Mouse (Mus musculus) gastrocnemius, adult 2 months (tissue): ENCODE measurements around the gene Upp1. TPM values are rescaled to one million over a fixed set of nuclear protein-coding genes. Genes with fewer than 3 reads are reported as not detected.
A peak's percentile ranks its signal among the peaks of the same experiment; 100 is the strongest.

ENCODE experiments used
- DNase-seq: peaks from one replicate; pipeline ENCODE4 v3.0.0; 2022
- H3K27ac ChIP-seq: fragments of 200-600 bp; 2 replicates; pipeline ENCODE4 v1.8.1; 2022; ENCODE audit warnings: mild to moderate bottlenecking
- H3K4me3 ChIP-seq: fragments of 200-600 bp; 2 replicates; pipeline ENCODE4 v1.8.1; 2022; ENCODE audit warnings: mild to moderate bottlenecking, moderate library complexity
- CTCF ChIP-seq: fragments of 200-600 bp; IDR thresholded peaks from 2 replicates; pipeline ENCODE4 v1.8.1; 2022; ENCODE audit warnings: antibody characterized with exemption, mild to moderate bottlenecking, moderate library complexity
- intact Hi-C: fragments of 180-260 bp; cut with DNase I; formaldehyde crosslinking; loops from one replicate; pipeline ENCODE4 v1.15.1; 2025
- long read RNA-seq, 2 experiments: library from polyadenylated mRNA; stranded (forward); transcript quantifications; one replicate each; pipeline ENCODE4 v2.0.0; 2021
- total RNA-seq, 2 experiments: library from RNA; stranded (reverse); gene quantifications; 2 replicates each; pipeline ENCODE4 v1.2.3; 2021

Upp1 gene
- total RNA-seq = under 1 TPM in 1 of 2 experiments, not detected in 1; 0.59 TPM
- long read RNA-seq, experiment 1 = 0 reads
- long read RNA-seq, experiment 2 = 0 reads

DNA sequence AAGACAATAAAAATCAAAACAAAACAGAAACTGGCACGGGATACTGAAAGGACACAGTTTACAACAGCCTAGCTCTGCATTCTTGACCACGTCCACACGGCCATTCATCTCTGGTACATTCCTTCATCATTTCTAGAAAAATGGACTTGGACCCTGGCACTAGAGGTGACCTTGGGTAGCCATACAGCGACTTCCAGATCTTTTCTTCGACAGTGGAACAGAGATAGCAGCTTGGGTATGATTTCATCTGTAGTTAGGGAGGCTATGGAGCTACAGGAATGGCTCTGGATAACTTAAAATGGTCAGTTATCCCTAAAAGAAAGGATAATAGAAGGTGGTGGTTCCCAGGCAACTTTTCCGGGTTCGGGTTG lies at the start of gene Upp1:
Gene Upp1 (plus strand): TSS at position 54 of the 371 bp plus-strand sequence.
- peak within 1 kb of the TSS; percentile 57; the same call in 1 of the 2 replicates for H3K27ac ChIP-seq
- intact Hi-C loops = loop anchor here (5.0 kb wide), 1 partner anchor 106 kb away; the partner anchor contains the start of gene Hus1
- TF ChIP-seq CTCF = no peak
- H3K4me3 ChIP-seq = peak within 1 kb of the TSS; percentile 73
- no peak for DNase-seq

DNA sequence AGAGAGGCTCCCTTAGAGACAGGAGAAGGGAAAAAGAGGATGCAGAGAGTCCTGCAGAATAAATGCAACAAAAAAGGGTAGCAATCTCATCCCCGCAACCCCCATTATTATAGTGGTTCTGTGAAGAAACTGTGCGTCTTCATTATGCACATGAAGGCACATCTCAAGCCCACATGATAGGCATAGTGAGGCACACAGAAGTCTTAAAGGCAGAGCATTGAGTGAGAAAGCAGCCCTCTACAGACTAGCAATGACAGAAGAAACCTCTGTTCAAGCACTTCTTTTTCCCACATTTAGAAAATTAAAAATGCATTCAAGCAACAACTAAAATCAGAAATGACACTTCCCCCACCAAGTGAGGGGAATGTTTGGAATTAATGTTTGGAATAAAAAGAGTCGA lies 41.5 kb upstream of the Upp1 start:
- DNase-seq = no peak
- no peak overlapping the region for H3K4me3 ChIP-seq
- H3K27ac ChIP-seq = no peak overlapping the region
- no peak for TF ChIP-seq CTCF
- intact Hi-C loops = no loop called here

DNA sequence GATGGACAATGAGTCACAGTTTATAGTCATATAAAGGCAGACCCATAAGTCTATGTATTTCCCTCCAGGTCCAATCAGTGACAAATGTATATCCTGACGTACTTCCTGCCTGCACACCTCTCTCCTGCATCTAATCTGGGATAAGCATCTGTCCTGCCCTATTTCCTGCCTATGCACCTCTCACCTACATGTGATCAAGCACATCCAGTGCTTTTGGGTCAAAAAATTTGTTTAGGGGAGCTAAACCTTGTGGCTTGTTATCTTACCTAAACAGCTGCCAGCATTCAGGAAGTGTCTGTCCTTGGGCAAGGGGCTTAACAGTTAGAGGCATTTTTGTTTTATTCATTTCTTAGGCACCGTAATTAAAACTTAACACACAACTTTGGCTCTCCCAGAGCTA lies 4.7 kb upstream of the Upp1 start:
- Histone ChIP-seq H3K4me3 (no peak overlapping the region), H3K27ac (no peak overlapping the region)
- no peak for DNase-seq
- no peak for TF ChIP-seq CTCF
- intact Hi-C loops = no loop called here

DNA sequence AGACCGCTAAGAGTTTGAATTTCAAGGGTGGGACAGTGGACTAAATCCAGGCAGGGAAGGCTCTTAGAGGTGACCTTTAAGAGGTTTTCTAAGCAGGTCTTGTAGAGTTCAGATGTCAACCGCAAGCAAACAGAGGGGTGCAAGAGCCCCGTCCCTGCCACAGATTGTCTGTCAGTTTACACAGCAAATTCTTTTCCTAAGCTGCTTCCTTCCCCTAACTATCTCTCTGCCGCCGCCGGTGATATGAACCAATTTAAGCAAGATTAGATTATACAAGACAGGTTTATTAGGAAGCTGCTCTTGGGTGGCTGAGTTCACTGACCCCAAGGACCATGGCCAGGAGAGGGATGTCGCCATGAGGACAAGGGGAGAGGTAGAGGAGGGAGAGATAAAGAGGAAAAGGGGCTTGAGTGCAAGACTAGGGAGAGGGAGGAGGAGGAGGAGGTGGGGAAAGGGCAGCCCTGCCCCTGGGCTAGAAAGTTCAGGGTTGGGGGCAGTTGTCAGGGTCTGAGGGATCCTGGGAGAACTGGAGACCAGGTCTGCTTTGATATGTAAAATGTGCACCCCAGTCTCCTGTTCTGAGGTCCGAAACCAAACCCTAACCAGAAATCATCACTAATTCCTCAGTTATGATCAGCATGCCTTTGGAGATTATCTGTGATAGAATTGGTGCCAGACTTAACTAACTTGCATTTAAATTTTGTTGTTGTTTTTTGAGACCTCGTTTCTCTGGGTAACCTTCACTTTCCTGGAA lies 2.4 kb upstream of the Upp1 start:
- TF ChIP-seq CTCF = no peak
- no peak for DNase-seq
- intact Hi-C loops = loop anchor here (5.0 kb wide), 1 partner anchor 103 kb away; the partner anchor contains the start of gene Hus1
- no peak overlapping the region for H3K27ac ChIP-seq
- no peak overlapping the region; the same call in 1 of the 2 replicates for H3K4me3 ChIP-seq

DNA sequence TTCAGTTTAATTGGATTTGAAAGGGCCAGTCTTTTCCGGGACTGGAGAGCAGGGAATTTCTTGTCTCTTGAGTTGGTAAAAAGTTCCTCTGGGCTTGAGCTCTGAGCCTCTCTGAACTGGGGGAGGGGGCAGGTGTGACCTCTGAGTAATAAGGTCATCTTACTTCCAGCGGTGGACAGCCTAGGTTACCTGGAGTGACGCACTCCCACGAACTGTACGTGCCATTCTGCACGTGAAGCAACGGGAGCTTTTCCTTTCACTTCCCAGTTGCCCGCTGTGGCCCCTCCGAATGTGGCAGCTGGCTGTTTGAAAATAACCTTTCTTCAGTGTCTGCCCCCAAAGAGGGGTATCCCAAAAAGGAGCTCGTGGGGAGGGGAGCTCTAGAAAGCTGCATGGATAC lies 1.8 kb upstream of the Upp1 start:
- no peak for TF ChIP-seq CTCF
- Histone ChIP-seq H3K27ac (no peak overlapping the region), H3K4me3 (peak overlapping the region; percentile 50)
- intact Hi-C loops = loop anchor here (5.0 kb wide), 1 partner anchor 104 kb away; the partner anchor contains the start of gene Hus1
- DNase-seq = no peak

DNA sequence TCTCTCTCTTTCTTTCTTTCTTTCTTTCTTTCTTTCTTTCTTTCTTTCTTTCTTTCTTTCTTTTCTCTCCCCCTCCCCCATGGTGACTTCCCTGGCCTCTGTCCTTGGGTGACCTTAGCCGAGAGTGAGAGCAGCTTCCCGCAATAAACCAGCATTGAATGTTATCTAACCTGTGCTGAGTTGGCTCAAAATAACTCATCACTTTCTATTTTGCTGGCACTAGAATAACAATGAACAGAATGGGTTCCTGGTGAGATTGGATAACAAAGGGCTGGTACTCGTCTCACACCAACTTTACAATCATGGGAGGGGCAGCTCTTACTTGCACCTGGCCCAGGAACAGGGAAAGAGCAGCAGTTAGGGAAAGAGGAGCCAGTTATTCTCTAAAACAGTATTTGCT lies 987 bp upstream of the Upp1 start:
- H3K4me3 ChIP-seq = no peak overlapping the region
- no peak for TF ChIP-seq CTCF
- H3K27ac ChIP-seq = no peak overlapping the region
- intact Hi-C loops = loop anchor here (5.0 kb wide), 1 partner anchor 105 kb away; the partner anchor contains the start of gene Hus1
- no peak for DNase-seq

DNA sequence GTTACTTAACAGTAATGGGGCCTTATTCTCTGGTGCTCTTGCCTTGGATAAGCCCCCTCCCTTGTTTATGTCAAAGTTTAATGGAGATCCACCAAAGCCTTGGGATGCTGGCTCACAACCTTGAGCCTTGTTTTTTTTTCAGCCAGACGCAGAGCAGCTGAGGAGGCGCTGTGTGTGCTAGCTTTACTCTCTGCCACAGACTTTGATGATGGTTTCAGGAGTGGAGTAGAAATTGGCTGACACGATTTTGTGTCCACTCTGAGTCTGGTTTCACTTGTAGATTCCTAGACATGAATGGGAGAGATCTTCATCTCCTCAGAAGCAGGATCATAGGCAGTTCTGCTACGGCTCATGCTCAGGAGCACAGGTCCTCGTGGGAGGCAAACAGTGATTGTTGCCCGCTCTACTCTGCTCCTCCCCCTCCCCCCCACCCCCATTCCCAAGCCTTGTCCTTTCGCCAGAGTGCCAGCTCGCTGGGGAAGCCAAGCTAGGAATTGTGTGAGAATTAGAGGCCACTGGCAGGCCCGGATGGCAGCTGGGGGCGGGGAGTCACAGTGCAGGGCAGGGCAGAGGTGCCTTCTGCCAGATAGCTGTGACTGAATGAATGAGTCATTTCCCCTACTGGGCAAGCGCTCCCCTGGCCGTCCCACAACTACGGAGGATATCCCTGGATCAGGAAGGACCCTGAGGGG lies 399 bp upstream of the Upp1 start:
- H3K27ac ChIP-seq = no peak overlapping the region
- intact Hi-C loops = loop anchor here (5.0 kb wide), 1 partner anchor 105 kb away; the partner anchor contains the start of gene Hus1
- DNase-seq = peak; percentile 62
- H3K4me3 ChIP-seq = peak overlapping the region; percentile 73
- TF ChIP-seq CTCF = no peak

DNA sequence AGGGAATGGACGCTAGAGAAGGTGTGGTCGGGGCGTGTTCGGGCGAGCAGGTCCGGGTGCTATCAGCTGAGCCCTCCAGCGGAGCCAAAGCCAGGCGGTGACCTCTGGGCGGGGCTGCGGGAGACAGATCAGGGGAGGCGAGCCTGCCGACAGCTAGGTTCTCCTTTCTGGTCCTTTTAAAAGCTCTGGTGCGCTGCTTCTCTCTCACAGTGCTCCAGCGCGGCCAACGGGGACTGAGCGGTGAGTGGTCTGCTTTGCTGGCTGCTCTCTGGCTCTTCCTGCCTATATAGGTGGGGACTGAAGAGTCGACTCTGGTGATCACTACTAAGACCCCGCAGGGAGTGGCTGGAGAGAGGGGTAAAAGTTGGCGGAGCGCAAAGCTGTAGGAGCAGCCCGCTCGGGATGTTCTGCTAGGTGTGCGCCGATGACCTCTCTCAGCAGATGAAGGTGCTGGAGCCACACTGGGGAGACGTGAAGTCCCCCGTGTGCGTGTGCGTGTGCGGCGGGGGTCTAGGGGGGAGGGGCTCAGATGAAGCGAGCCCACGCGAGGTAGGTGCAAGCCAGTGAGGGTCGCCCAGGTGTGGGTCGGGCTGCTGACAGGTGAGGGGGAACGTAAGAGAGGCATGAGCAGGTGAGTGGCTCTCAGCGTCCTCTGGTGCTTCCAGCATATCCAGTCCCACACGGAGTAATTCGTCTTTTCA lies 668 bp downstream of the Upp1 start:
- Histone ChIP-seq H3K4me3 (peak overlapping the region; percentile 73), H3K27ac (peak overlapping the region; percentile 57; the same call in 1 of the 2 replicates)
- TF ChIP-seq CTCF = no peak
- DNase-seq = peak; percentile 65
- intact Hi-C loops = loop anchor here (5.0 kb wide), 1 partner anchor 106 kb away; the partner anchor contains the start of gene Hus1

DNA sequence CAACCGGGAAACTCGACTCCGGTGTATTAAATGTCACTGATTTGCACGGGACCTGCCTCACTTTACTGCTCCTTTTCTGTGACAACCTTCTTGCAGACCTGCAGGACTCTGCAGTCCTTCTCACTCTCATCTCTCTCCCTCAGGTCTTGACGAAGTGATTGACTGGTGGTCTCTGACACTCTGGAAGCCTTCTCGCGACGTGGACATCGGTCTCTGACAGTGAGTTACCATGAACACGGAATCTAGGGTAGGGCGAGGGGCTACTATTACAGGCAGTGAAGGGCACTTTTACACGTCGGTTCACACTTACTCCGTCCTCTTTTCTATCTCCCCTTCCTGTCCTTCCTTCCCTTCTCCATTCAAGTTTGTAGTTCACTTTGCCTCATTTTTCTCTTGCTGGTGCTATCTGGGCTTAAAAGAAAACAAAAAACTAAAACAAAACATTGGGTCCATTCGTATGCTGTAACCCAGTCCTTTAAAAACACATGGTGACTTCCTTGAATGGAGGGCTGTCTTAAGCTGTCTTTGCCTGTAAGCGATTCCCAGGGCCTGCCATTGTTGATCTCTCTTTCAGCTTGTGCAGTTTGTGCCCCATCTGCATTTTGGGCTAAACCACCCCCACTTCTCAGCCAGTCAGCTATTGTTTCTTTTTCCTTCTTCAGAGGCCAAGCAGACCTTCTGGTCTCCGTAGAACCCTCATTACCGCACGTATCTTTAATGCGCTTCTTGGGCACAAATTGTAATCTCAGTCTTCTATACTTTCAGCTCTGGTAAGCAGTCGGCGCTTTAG lies 1.5 kb downstream of the Upp1 start:
- no peak for DNase-seq
- intact Hi-C loops = loop anchor here (5.0 kb wide), 1 partner anchor 107 kb away; the partner anchor contains the start of gene Hus1
- H3K4me3 ChIP-seq = peak overlapping the region; percentile 73
- no peak overlapping the region for H3K27ac ChIP-seq
- no peak for TF ChIP-seq CTCF

DNA sequence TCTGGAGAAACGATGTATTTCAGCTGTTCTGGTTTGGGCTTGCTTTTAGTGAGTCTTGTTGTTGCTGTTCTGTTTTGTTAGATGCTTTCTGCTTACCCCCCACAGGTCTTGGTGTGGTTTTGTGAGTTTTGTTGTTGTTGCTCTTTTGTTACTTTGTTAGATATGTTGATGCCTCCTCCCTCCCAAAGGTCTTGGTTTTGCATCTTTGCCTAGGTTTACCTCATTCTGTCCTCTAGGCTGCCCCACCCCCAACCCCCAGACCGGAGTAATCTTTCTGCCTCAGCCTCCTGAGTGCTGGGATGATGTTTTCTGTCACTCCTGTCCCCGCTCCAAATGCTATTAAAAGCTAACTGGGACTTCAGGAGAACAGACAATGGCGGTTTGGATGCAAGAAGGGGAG lies 4.4 kb downstream of the Upp1 start:
- no peak for DNase-seq
- intact Hi-C loops = no loop called here
- Histone ChIP-seq H3K4me3 (no peak overlapping the region), H3K27ac (no peak overlapping the region)
- no peak for TF ChIP-seq CTCF

DNA sequence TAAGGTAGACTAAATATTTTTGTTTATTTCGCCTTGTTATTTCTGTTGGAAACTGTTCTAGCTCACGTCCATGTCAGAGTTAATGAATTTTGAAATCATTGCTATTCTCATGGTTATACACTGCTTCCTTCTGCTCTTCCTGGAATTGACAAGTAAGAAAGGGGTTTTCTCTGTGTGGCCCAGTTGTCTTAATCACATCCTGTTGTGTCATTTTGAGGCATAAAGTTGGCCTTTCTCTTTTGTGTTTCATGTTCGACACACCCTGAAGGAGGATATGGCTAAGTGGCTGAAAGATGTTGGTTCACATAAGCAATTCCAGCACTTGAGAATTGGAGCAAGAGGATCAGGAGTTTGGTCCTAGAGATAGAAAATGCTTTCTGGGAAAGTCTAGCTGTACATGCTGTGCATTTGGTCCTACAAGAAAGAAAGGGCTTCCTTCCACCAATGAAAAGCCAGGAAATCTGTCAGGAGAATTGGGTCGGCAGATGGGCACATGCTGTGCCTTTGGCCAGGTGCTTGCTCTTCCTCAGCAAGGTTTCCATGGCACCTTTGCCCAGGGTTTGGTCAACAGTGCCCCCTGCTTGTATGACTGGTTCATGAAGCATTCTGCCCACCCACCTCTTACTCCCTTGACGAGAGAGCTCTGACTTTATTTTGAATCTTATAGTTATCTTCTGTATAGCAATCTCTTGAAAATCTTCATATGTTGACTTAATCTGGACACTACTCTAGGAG lies 8.6 kb downstream of the Upp1 start:
- H3K4me3 ChIP-seq = no peak overlapping the region
- no peak overlapping the region for H3K27ac ChIP-seq
- TF ChIP-seq CTCF = peak; percentile 50
- intact Hi-C loops = no loop called here
- no peak for DNase-seq
